Mouse (Mus musculus) heart, embryonic 13.5 days (tissue): ENCODE data around the gene Smg9. TPM values are rescaled to one million over a fixed set of nuclear protein-coding genes. Genes with fewer than 3 reads are reported as not detected.
A peak's percentile ranks its signal among the peaks of the same experiment; 100 is the strongest.

Experiments used
- ATAC-seq: fragments of 200-750 bp; cut with Nextera tagmentation; 2 replicates; pipeline ENCODE4 v1.8.0; 2017; ENCODE audit warnings: moderate TSS enrichment; ENCODE audit not compliant: insufficient number of reproducible peaks, low FRiP score, low TSS enrichment; ENCODE audit errors: extremely low read depth
- H3K27ac ChIP-seq: fragments of 300-500 bp; sonication (generic); replicated peaks from 2 replicates; pipeline ENCODE4 v1.5.1; 2015; ENCODE audit warnings: moderate library complexity, mild to moderate bottlenecking, inconsistent platforms
- H3K27me3 ChIP-seq: fragments of 300-500 bp; sonication (generic); replicated peaks from 2 replicates; pipeline ENCODE4 v1.6.1; 2015; ENCODE audit warnings: mild to moderate bottlenecking, inconsistent platforms
- H3K36me3 ChIP-seq: fragments of 300-500 bp; sonication (generic); 2 replicates; pipeline ENCODE4 v1.6.1; 2015; ENCODE audit warnings: mild to moderate bottlenecking, inconsistent platforms
- H3K4me1 ChIP-seq: fragments of 300-500 bp; sonication (generic); 2 replicates; pipeline ENCODE4 v1.6.1; 2015; ENCODE audit warnings: inconsistent platforms
- H3K4me2 ChIP-seq: fragments of 300-500 bp; sonication (generic); 2 replicates; pipeline ENCODE4 v1.6.1; 2015; ENCODE audit warnings: inconsistent platforms, mild to moderate bottlenecking, moderate library complexity
- H3K4me3 ChIP-seq: fragments of 300-500 bp; sonication (generic); 2 replicates; pipeline ENCODE4 v1.5.1; 2015; ENCODE audit warnings: moderate library complexity, mild to moderate bottlenecking, inconsistent platforms
- H3K9ac ChIP-seq: fragments of 300-500 bp; sonication (generic); 2 replicates; pipeline ENCODE4 v1.6.1; 2015; ENCODE audit warnings: inconsistent platforms, mild to moderate bottlenecking, moderate library complexity
- H3K9me3 ChIP-seq: fragments of 300-500 bp; sonication (generic); 2 replicates; pipeline ENCODE4 v1.6.1; 2016; ENCODE audit warnings: inconsistent platforms
- WGBS: fragments of 180-500 bp; shearing (Covaris S2); methylation state at CpG from one replicate; pipeline ENCODE4 v1.1.7; 2015; ENCODE audit warnings: mixed read lengths; 5-methylcytosine and 5-hydroxymethylcytosine counted together
- polyA plus RNA-seq: library from polyadenylated mRNA; unstranded; fragments of >200 nt; fragmentation: Nextera tagmentation; extraction: Ambion mirVana; gene quantifications from 2 replicates; pipeline ENCODE4 v1.2.1, GENCODE M21; 2015

Smg9 gene
- polyA plus RNA-seq, result 18.1 and 19.3 TPM in 2 replicates

DNA sequence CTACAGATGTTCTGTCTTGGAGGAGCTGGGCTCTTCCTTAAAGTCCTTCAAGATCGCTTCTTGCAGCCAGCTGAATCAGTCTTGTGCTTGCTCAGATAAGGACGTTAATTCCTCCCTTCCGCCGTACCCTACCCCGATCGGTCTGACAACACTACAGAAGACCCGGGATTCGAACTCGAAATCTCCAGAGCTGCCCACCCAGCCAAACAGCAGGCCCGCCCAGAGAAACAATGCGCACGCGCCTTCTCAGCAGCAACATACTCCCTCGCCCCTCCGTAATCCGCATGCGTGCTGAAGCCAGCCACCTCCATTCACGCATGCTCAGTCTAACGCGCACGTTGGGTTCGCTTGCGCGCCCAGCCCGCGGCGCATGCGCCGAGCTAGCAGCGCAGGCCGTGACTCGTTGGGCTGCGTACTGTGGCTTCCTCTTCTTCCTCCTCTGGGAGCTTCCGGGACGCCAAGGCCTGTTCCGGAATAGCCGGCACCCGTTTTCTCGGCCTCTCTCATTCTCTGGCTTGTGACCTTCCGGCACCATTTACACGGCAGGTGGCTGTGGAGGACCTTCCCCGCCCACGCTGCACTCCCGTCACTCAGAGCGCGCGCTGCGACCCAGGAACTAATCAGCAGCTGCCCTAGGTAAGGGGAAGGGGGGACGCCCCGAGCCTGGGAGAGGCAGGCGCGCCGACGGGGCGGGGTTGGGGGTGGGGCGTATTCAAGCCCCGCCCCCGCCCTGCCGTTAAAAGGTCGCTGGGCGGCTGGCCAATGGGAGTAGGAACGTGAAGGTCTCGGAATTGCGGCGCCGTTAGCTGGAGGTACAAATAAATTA, at the start of gene Smg9:
Gene Smg9 (plus strand): TSS at position 364 of the 826 bp plus-strand sequence.
- Histone ChIP-seq H3K9ac (peak within 1 kb of the TSS; percentile 83), H3K27me3 (no peaks in the 10 kb centered on the region), H3K9me3 (no peaks in the 10 kb centered on the region), H3K4me3 (peak within 1 kb of the TSS; percentile 59), H3K36me3 (peaks cover 26% of the 10 kb centered on the region), H3K4me2 (peak within 1 kb of the TSS; percentile 80), H3K4me1 (peaks cover 17% of the 10 kb centered on the region), H3K27ac (peak within 1 kb of the TSS; percentile 96)
- peak; percentile 89 for ATAC-seq
- 2% methylated on average over 66 of the region's 66 CpGs for WGBS

DNA sequence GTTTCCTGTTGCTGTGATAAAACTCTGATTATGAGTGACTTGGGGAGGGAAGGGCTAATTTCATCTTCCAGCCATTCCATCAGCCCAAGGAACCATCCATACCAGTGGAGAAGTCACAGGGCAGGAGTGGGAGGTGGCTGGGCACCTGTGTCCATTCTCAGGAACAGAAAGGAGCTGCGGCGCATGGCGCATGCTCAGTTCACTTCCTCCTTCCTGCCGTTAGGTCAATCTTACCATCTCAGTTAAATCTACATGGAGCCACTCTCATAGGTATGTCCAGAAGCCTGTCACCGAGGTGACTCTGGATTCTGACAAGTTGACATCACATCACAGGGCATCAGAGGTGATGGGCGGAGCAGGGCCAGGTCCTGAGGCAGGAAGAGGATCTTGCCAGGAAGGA, 43.8 kb upstream of the Smg9 start:
- Histone ChIP-seq H3K4me1 (no peaks in the 10 kb centered on the region), H3K4me3 (no peak overlapping the region), H3K9me3 (peaks cover 6% of the 10 kb centered on the region; the same call in 1 of the 2 replicates), H3K27ac (no peak overlapping the region), H3K36me3 (no peaks in the 10 kb centered on the region), H3K4me2 (no peak overlapping the region), H3K9ac (no peak overlapping the region), H3K27me3 (peaks cover 30% of the 10 kb centered on the region)
- ATAC-seq, result no peak
- WGBS, result 75% methylated on average over 6 of the region's 6 CpGs

- H3K9me3 ChIP-seq, result peaks cover 6% of the 10 kb centered on the region; the same call in 1 of the 2 replicates
- no peak overlapping the region for H3K4me2 ChIP-seq
- ATAC-seq, result no peak
- WGBS, result 74% methylated on average over 10 of the region's 10 CpGs
- no peaks in the 10 kb centered on the region for H3K4me1 ChIP-seq
- peaks cover 30% of the 10 kb centered on the region for H3K27me3 ChIP-seq
- no peaks in the 10 kb centered on the region for H3K36me3 ChIP-seq
- H3K9ac ChIP-seq, result no peak overlapping the region
- no peak overlapping the region for H3K4me3 ChIP-seq
- H3K27ac ChIP-seq, result no peak overlapping the region
Observed at GRCm38 (mm10) chr7:24356081-24356480, 43.3 kb upstream of the Smg9 start.

- Histone ChIP-seq H3K4me1 (no peaks in the 10 kb centered on the region), H3K36me3 (no peaks in the 10 kb centered on the region), H3K9me3 (peaks cover 6% of the 10 kb centered on the region; the same call in 1 of the 2 replicates), H3K9ac (no peak overlapping the region), H3K4me3 (no peak overlapping the region), H3K27me3 (peaks cover 19% of the 10 kb centered on the region), H3K27ac (no peak overlapping the region), H3K4me2 (no peak overlapping the region)
- WGBS, result 45% methylated on average over 4 of the region's 4 CpGs
- no peak for ATAC-seq
Observed at GRCm38 (mm10) chr7:24357899-24358298, 41.5 kb upstream of the Smg9 start.

- peaks cover 18% of the 10 kb centered on the region; the same call in 1 of the 2 replicates for H3K27me3 ChIP-seq
- WGBS, result 22% methylated on average over 9 of the region's 9 CpGs
- no peak for ATAC-seq
Observed at GRCm38 (mm10) chr7:24359269-24359668, 40.1 kb upstream of the Smg9 start.

DNA sequence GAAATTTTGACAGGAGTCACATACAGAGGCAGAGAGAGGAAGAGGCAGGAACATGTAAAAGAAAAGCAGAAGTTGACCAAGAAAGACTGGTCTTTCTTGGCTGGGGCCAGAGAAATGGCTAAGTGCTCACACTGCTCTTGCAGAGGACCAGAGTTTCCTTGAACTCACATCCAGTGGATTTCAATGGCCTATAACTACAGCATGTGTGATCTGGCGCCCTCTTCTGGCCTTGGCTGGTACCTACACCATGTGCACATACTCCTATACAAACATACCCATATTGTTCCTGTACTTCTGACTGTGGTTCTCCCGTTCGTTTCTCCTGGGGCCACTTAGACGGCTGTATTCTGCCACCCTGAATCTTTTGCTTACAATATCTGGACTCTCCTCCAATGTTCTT, 38.4 kb upstream of the Smg9 start:
- 59% methylated on average over 4 of the region's 4 CpGs for WGBS

More at GRCm38 (mm10) chr7:24359269-24359668, 40.1 kb upstream of the Smg9 start:
- H3K9me3 ChIP-seq, result peaks cover 6% of the 10 kb centered on the region; the same call in 1 of the 2 replicates
- H3K36me3 ChIP-seq, result no peaks in the 10 kb centered on the region
- no peak overlapping the region for H3K9ac ChIP-seq
- H3K4me2 ChIP-seq, result no peak overlapping the region
- no peak overlapping the region for H3K4me3 ChIP-seq
- H3K4me1 ChIP-seq, result no peaks in the 10 kb centered on the region
- H3K27ac ChIP-seq, result no peak overlapping the region

DNA sequence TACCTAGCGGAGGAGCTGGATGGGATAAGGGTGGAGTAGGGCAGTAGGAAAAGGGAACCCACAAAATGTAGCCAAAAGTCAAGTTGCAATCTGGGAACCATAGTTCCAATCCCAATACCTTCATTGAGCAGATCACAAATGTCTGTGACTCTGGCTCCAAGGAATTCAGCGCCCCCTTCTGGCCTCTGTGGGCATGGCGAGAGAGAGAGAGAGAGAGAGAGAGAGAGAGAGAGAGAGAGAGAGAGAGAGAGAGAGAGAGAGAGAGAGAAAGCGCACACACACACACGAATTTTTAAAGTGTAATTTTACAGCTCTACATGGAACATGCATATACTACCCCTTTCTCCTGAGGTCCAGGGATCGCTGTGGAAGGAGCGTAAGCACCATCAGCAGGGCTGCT, 36.2 kb upstream of the Smg9 start:
- 21% methylated on average over 7 of the region's 7 CpGs for WGBS
- H3K27me3 ChIP-seq, result peaks cover 14% of the 10 kb centered on the region; the same call in 1 of the 2 replicates
- no peak for ATAC-seq
- no peak overlapping the region for H3K4me3 ChIP-seq
- 0 out of 2 replicates have a peak, but pooled peaks cover under 1% of the 10 kb centered on the region for H3K9me3 ChIP-seq
- H3K4me2 ChIP-seq, result no peak overlapping the region
- peaks cover 6% of the 10 kb centered on the region; the same call in 1 of the 2 replicates for H3K4me1 ChIP-seq
- H3K27ac ChIP-seq, result no peak overlapping the region
- no peak overlapping the region for H3K9ac ChIP-seq
- no peaks in the 10 kb centered on the region for H3K36me3 ChIP-seq

More for the DNA sequence above, 38.4 kb upstream of the Smg9 start:
- Histone ChIP-seq H3K27me3 (peaks cover 14% of the 10 kb centered on the region; the same call in 1 of the 2 replicates), H3K4me2 (no peak overlapping the region), H3K36me3 (no peaks in the 10 kb centered on the region), H3K9ac (no peak overlapping the region), H3K27ac (no peak overlapping the region), H3K9me3 (peaks cover 6% of the 10 kb centered on the region; the same call in 1 of the 2 replicates), H3K4me3 (no peak overlapping the region), H3K4me1 (peaks cover 6% of the 10 kb centered on the region; the same call in 1 of the 2 replicates)
- no peak for ATAC-seq

- Histone ChIP-seq H3K36me3 (no peaks in the 10 kb centered on the region), H3K9me3 (no peaks in the 10 kb centered on the region), H3K4me3 (no peak overlapping the region), H3K9ac (0 out of 2 replicates have a peak overlapping the region, but pooled peaks have one; percentile 30), H3K4me2 (no peak overlapping the region), H3K4me1 (peaks cover 6% of the 10 kb centered on the region; the same call in 1 of the 2 replicates), H3K27me3 (peaks cover 15% of the 10 kb centered on the region; the same call in 1 of the 2 replicates), H3K27ac (no peak overlapping the region)
- ATAC-seq, result no peak
- WGBS, result 22% methylated on average over 10 of the region's 10 CpGs
Observed at GRCm38 (mm10) chr7:24364827-24365226, 34.6 kb upstream of the Smg9 start.

- H3K9ac ChIP-seq, result 0 out of 2 replicates have a peak overlapping the region, but pooled peaks have one; percentile 30
- ATAC-seq, result no peak
- H3K27me3 ChIP-seq, result peaks cover 21% of the 10 kb centered on the region; the same call in 1 of the 2 replicates
- WGBS, result 63% methylated on average over 5 of the region's 5 CpGs
- H3K4me2 ChIP-seq, result no peak overlapping the region
- H3K4me3 ChIP-seq, result no peak overlapping the region
- H3K27ac ChIP-seq, result no peak overlapping the region
- no peaks in the 10 kb centered on the region for H3K36me3 ChIP-seq
- H3K9me3 ChIP-seq, result no peaks in the 10 kb centered on the region
- H3K4me1 ChIP-seq, result peaks cover 6% of the 10 kb centered on the region; the same call in 1 of the 2 replicates
Observed at GRCm38 (mm10) chr7:24365258-24366014, 34.0 kb upstream of the Smg9 start.

DNA sequence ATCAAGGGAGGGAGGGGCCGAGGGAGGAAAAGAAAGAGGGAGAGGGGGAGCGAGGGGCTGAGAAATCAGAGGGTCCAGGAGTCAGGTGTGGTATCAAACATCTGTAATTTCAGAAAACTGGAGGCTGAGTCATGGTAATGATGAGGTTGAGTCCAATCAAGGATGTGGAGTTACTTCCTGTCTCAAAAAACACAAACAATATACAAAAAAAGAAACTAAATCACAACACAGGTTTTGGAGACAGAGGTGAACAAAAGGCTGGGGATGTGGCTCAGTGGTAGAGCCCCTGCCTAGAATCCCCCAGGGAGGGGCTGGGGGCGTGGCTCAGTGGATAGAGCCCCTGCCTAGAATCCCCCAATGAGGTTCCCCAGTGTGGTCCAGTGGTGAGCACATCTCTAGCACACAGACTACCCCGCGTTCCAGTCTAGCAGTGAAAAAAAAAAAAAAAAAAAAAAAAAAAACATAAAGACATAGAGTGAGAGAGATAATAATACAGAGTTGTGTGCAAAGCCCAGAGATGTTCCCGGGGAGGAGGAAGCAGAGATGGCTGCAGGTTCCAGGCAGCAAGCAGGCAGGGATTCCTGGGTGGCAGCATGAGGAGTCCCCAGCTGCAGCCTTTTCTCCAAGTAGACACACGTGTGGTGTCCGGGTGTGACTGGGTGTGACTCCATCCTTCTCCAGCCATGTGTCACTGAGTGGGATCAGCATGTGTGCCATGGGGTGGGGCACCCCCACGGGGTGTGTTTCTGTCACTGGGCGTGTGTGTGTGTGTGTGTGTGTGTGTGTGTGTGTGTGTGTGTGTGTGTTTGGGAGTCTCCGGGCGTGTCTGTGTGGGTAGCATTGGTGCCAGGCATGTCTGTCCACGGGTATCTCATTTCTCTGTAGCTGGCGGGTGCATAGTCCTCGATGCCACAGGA, 32.4 kb upstream of the Smg9 start:
- H3K36me3 ChIP-seq, result no peaks in the 10 kb centered on the region
- no peak for ATAC-seq
- peaks cover 6% of the 10 kb centered on the region; the same call in 1 of the 2 replicates for H3K4me1 ChIP-seq
- 69% methylated on average over 15 of the region's 15 CpGs for WGBS
- H3K9ac ChIP-seq, result no peak overlapping the region
- H3K27me3 ChIP-seq, result peaks cover 30% of the 10 kb centered on the region; the same call in 1 of the 2 replicates
- no peaks in the 10 kb centered on the region for H3K9me3 ChIP-seq
- H3K27ac ChIP-seq, result no peak overlapping the region
- H3K4me2 ChIP-seq, result no peak overlapping the region
- H3K4me3 ChIP-seq, result no peak overlapping the region
